Mouse (Mus musculus): ENCODE results near the gene Mucl1. TPM values are rescaled to one million over a fixed set of nuclear protein-coding genes. Genes with fewer than 3 reads are reported as not detected.

Gene Mucl1
- not detected for polyA plus RNA-seq (2014; fragmentation: Illumina TruSeq; extraction: RNeasy Lipid Tissue Mini Kit (QIAGEN cat#74804); ENCODE audit: low read depth, low replicate concordance)

GRCm38 (mm10) chr15:103755369-103755768 lies at the start of gene Mucl1:
TSS of gene Mucl1 (minus strand) at chr15:103755469.

Other genes starting within 250 kb of the Mucl1 start
- gene Ppp1r1a, start 217.5 kb downstream of the Mucl1 start, polyA plus RNA-seq (2014; fragmentation: Illumina TruSeq; extraction: RNeasy Lipid Tissue Mini Kit (QIAGEN cat#74804); ENCODE audit: low read depth, low replicate concordance), result 0.82 TPM
- gene Glycam1, start 190.4 kb downstream of the Mucl1 start, polyA plus RNA-seq (2014; fragmentation: Illumina TruSeq; extraction: RNeasy Lipid Tissue Mini Kit (QIAGEN cat#74804); ENCODE audit: low read depth, low replicate concordance), result 13.8 TPM
- gene Mucl2, start 143.8 kb upstream of the Mucl1 start, polyA plus RNA-seq (2014; fragmentation: Illumina TruSeq; extraction: RNeasy Lipid Tissue Mini Kit (QIAGEN cat#74804); ENCODE audit: low read depth, low replicate concordance), result not detected